Mouse (Mus musculus) hindbrain, postnatal 0 days (tissue): ENCODE measurements at regions not wholly inside any gene's neighbourhood (a gene's known extent, or its start where the extent isn't known, plus 50 kb on each side); places are given as distances from the start of the nearest gene placed in this dataset.

Experiments used
- ATAC-seq: fragments of 200-750 bp; cut with Nextera tagmentation; 2 replicates; pipeline ENCODE4 v1.8.0; 2017; ENCODE audit warnings: mild to moderate bottlenecking, moderate TSS enrichment, moderate library complexity
- DNase-seq: peaks from one replicate; pipeline ENCODE4 v3.0.0-alpha.2; 2015; ENCODE audit warnings: low spot score
- H3K27ac ChIP-seq: fragments of 300-500 bp; sonication (generic); 2 replicates; pipeline ENCODE4 v1.5.1; 2014; ENCODE audit warnings: mild to moderate bottlenecking
- H3K27me3 ChIP-seq: fragments of 300-500 bp; sonication (generic); 2 replicates; pipeline ENCODE4 v1.6.1; 2014; ENCODE audit warnings: low read length, mixed read lengths; ENCODE audit not compliant: insufficient read depth
- H3K36me3 ChIP-seq: fragments of 300-500 bp; sonication (generic); 2 replicates; pipeline ENCODE4 v1.6.1; 2014; ENCODE audit warnings: low read length, mixed read lengths; ENCODE audit not compliant: insufficient read depth
- H3K4me1 ChIP-seq: fragments of 300-500 bp; sonication (generic); 2 replicates; pipeline ENCODE4 v1.6.1; 2014; ENCODE audit warnings: antibody characterized with exemption, low read length, mixed read lengths; ENCODE audit not compliant: insufficient read depth
- H3K4me2 ChIP-seq: fragments of 300-500 bp; sonication (generic); 2 replicates; pipeline ENCODE4 v1.6.1; 2014; ENCODE audit warnings: low read depth, mild to moderate bottlenecking, low read length, moderate library complexity, mixed read lengths
- H3K4me3 ChIP-seq: fragments of 300-500 bp; sonication (generic); 2 replicates; pipeline ENCODE4 v1.5.1; 2014; ENCODE audit warnings: low read length
- H3K9ac ChIP-seq: fragments of 300-500 bp; sonication (generic); replicated peaks from 2 replicates; pipeline ENCODE4 v1.6.1; 2014; ENCODE audit warnings: mild to moderate bottlenecking, low read length, moderate library complexity, mixed read lengths
- H3K9me3 ChIP-seq: fragments of 300-500 bp; sonication (generic); 2 replicates; pipeline ENCODE4 v1.6.1; 2016; ENCODE audit warnings: low read length, mixed read lengths
- CTCF ChIP-seq: IDR thresholded peaks from 2 replicates; pipeline ENCODE4 v1.5.1; 2016; ENCODE audit warnings: antibody characterized with exemption, control low read depth, low read depth
- WGBS: fragments of 180-500 bp; shearing (Covaris S2); extraction: QIAGEN DNeasy Blood & Tissue Kit; methylation state at CpG from one replicate; pipeline ENCODE4 v1.1.7; 2014; 5-methylcytosine and 5-hydroxymethylcytosine counted together

GRCm38 (mm10) chr1:35875210-35875811 lies 192.9 kb upstream of the Hs6st1 start:
- Histone ChIP-seq H3K4me2 (no peak overlapping the region), H3K9ac (no peak overlapping the region), H3K4me1 (peaks cover 4% of the 10 kb centered on the region; the same call in 1 of the 2 replicates), H3K9me3 (no peaks in the 10 kb centered on the region), H3K36me3 (no peaks in the 10 kb centered on the region), H3K27ac (no peak overlapping the region), H3K27me3 (no peaks in the 10 kb centered on the region), H3K4me3 (no peak overlapping the region)
- WGBS: 48% methylated on average over 11 of the region's 11 CpGs
- DNase-seq: peak; percentile 42
- TF ChIP-seq CTCF: no peak
- no peak for ATAC-seq

- Histone ChIP-seq H3K36me3 (no peaks in the 10 kb centered on the region), H3K4me1 (no peaks in the 10 kb centered on the region), H3K9ac (no peak overlapping the region), H3K27me3 (no peaks in the 10 kb centered on the region), H3K4me3 (no peak overlapping the region), H3K4me2 (no peak overlapping the region), H3K27ac (no peak overlapping the region), H3K9me3 (no peaks in the 10 kb centered on the region)
- 71% methylated on average over 4 of the region's 4 CpGs for WGBS
- ATAC-seq: no peak
- no peak for DNase-seq
- TF ChIP-seq CTCF: no peak
Observed at GRCm38 (mm10) chr1:35878426-35878825, 189.8 kb upstream of the Hs6st1 start.

DNA sequence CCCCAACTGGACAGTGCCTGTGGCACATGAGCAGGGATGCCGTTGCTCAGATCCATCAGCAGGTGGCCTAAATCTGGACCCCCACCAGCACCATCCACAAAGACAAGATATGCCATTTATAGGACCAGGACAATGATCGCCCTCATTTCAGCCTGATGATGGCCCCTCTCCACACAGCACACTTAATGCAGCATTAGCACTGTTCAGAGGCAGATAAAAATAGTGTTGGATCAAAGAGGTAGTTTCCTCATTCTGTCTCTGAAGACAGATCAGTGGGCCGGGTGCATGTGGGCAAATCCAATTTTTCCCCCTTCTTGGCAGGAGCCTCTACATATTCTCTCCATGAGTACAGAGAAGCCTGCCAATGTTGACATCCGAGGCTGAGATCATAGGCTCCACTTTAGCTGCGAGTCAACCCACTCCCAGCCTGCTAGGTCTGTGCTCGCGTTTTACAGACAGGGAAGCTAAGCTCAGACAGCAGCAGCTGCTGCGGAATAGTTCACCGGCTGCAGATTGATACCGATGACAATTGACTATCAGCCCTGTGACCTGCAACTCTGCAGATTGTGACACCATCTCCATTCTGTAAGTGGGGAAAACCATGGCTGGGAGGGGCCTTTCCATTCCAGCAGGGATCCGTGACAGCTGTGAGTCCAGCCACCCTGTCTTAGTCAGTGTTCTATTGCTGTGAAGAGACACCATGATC lies 188.7 kb upstream of the Hs6st1 start:
- no peak overlapping the region; the same call in 1 of the 2 replicates for H3K27ac ChIP-seq
- DNase-seq: peak; percentile 66
- H3K9me3 ChIP-seq: no peaks in the 10 kb centered on the region
- no peak; the same call in 1 of the 2 replicates for TF ChIP-seq CTCF
- H3K27me3 ChIP-seq: no peaks in the 10 kb centered on the region
- no peak overlapping the region for H3K9ac ChIP-seq
- H3K36me3 ChIP-seq: no peaks in the 10 kb centered on the region
- no peak overlapping the region for H3K4me2 ChIP-seq
- peak; percentile 90 for ATAC-seq
- H3K4me3 ChIP-seq: no peak overlapping the region
- WGBS: 38% methylated on average over 11 of the region's 11 CpGs
- no peaks in the 10 kb centered on the region for H3K4me1 ChIP-seq

- Histone ChIP-seq H3K36me3 (no peaks in the 10 kb centered on the region), H3K4me2 (no peak overlapping the region), H3K9ac (no peak overlapping the region), H3K27me3 (no peaks in the 10 kb centered on the region), H3K9me3 (no peaks in the 10 kb centered on the region), H3K27ac (no peak overlapping the region), H3K4me3 (no peak overlapping the region), H3K4me1 (no peaks in the 10 kb centered on the region)
- TF ChIP-seq CTCF: no peak
- ATAC-seq (no peak), DNase-seq (no peak)
- WGBS: 88% methylated on average over 6 of the region's 6 CpGs
Observed at GRCm38 (mm10) chr1:35880562-35881265, 187.5 kb upstream of the Hs6st1 start.

GRCm38 (mm10) chr1:35881521-35881920 lies 186.7 kb upstream of the Hs6st1 start:
- DNase-seq: no peak
- Histone ChIP-seq H3K9ac (no peak overlapping the region), H3K27me3 (no peaks in the 10 kb centered on the region), H3K36me3 (no peaks in the 10 kb centered on the region), H3K4me2 (no peak overlapping the region), H3K4me3 (no peak overlapping the region), H3K4me1 (no peaks in the 10 kb centered on the region), H3K27ac (no peak overlapping the region), H3K9me3 (no peaks in the 10 kb centered on the region)
- ATAC-seq: no peak
- 82% methylated on average over 4 of the region's 4 CpGs for WGBS
- TF ChIP-seq CTCF: no peak

- 48% methylated on average over 1 of the region's 1 CpGs for whole genome bisulfite sequencing
- H3K27me3 ChIP-seq: no peaks in the 10 kb centered on the region
- ATAC-seq (no peak), DNase-seq (peak; percentile 29)
- no peak overlapping the region for H3K4me3 ChIP-seq
- no peak overlapping the region for H3K9ac ChIP-seq
- H3K27ac ChIP-seq: no peak overlapping the region
- no peaks in the 10 kb centered on the region for H3K9me3 ChIP-seq
- H3K4me2 ChIP-seq: no peak overlapping the region
- H3K4me1 ChIP-seq: no peaks in the 10 kb centered on the region
- TF ChIP-seq CTCF: no peak
- H3K36me3 ChIP-seq: no peaks in the 10 kb centered on the region
Observed at GRCm38 (mm10) chr1:35882101-35882500, 186.1 kb upstream of the Hs6st1 start.
